Mouse (Mus musculus) thymus, adult 2 months (tissue): ENCODE data around the gene Wdr19.

ENCODE experiments used
- CTCF ChIP-seq: fragments of 200-500 bp; IDR thresholded peaks from 2 replicates; pipeline ENCODE4 v1.5.1; 2012; ENCODE audit warnings: mild to moderate bottlenecking, control low read depth, low read length, moderate library complexity, borderline replicate concordance; ENCODE audit not compliant: control insufficient read depth, poor library complexity, insufficient read depth; ENCODE audit errors: extremely low read depth
- POLR2A ChIP-seq: fragments of 200-500 bp; IDR thresholded peaks from 2 replicates; pipeline ENCODE4 v1.6.1; 2012; ENCODE audit warnings: mild to moderate bottlenecking, low read length, control low read depth, moderate library complexity; ENCODE audit not compliant: control insufficient read depth, poor library complexity, insufficient read depth; ENCODE audit errors: extremely low read depth

DNA sequence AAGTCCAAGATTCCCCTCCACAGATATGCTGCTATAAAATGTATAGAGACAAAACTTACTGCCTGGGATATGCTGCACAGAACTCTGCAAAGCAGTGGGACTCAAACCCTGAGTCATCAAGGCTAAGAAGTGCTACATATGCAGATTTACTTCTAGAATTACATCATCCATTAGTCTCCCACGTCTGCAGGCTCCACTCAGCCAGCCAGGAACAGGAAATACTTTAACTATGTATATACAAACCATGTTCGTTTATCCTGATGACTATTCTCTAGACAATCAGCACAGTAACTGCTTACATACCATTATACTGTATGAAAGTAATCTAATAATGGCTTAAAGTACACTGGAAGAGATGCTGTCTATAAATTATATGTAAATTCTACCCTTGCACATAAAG, 94.8 kb downstream of the Wdr19 start:
- no peak for TF ChIP-seq POLR2A
- TF ChIP-seq CTCF, result no peak
